Mouse (Mus musculus) midbrain, embryonic 12.5 days (tissue): ENCODE measurements at regions not wholly inside any gene's neighbourhood (a gene's known extent, or its start where the extent isn't known, plus 50 kb on each side); places are given as distances from the start of the nearest gene placed in this dataset.

ENCODE experiments used
- ATAC-seq: fragments of 200-750 bp; cut with Nextera tagmentation; 2 replicates; pipeline ENCODE4 v1.8.0; 2017; ENCODE audit warnings: low read depth, moderate TSS enrichment, moderate library complexity; ENCODE audit not compliant: low FRiP score
- H3K27ac ChIP-seq: fragments of 300-500 bp; sonication (generic); replicated peaks from 2 replicates; pipeline ENCODE4 v1.5.1; 2016; ENCODE audit warnings: mild to moderate bottlenecking
- H3K27me3 ChIP-seq: fragments of 300-500 bp; sonication (generic); 2 replicates; pipeline ENCODE4 v1.6.1; 2016; ENCODE audit warnings: mild to moderate bottlenecking
- H3K36me3 ChIP-seq: fragments of 300-500 bp; sonication (generic); 2 replicates; pipeline ENCODE4 v1.6.1; 2016
- H3K4me1 ChIP-seq: fragments of 300-500 bp; sonication (generic); 2 replicates; pipeline ENCODE4 v1.6.1; 2016
- H3K4me2 ChIP-seq: fragments of 300-500 bp; sonication (generic); replicated peaks from 2 replicates; pipeline ENCODE4 v1.6.1; 2016; ENCODE audit warnings: mild to moderate bottlenecking, moderate library complexity
- H3K4me3 ChIP-seq: fragments of 300-500 bp; sonication (generic); 2 replicates; pipeline ENCODE4 v1.5.1; 2016; ENCODE audit warnings: mild to moderate bottlenecking
- H3K9ac ChIP-seq: fragments of 300-500 bp; sonication (generic); replicated peaks from 2 replicates; pipeline ENCODE4 v1.6.1; 2016; ENCODE audit warnings: mild to moderate bottlenecking, moderate library complexity
- H3K9me3 ChIP-seq: fragments of 300-500 bp; sonication (generic); 2 replicates; pipeline ENCODE4 v1.6.1; 2016; ENCODE audit warnings: mild to moderate bottlenecking
- WGBS: fragments of 180-500 bp; shearing (Covaris S2); methylation state at CpG from one replicate; pipeline ENCODE4 v1.1.7; 2016; 5-methylcytosine and 5-hydroxymethylcytosine counted together

DNA sequence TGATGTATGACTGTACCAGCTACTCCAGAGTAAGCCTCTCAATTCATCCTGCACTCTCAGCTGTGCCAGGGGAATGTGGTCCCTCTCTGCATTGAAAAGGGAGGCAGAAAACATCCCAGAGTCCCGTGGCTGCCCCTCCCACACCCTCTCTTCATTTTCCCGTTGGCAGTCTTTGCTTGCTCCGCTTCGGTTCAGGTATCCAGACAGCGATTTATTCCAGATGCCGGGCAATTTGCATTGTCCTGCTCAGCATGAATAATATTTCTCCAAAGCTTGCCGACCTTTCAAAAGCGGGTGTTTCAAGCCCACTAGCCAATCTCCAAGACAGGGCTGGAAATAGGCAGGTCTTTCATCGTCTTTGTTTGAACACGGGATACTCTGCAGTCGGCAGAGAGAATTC is 220.5 kb upstream of the Ntm start:
- Histone ChIP-seq H3K27me3 (no peaks in the 10 kb centered on the region), H3K4me1 (peaks cover 11% of the 10 kb centered on the region), H3K9me3 (no peaks in the 10 kb centered on the region), H3K4me3 (no peak overlapping the region), H3K36me3 (no peaks in the 10 kb centered on the region), H3K27ac (no peak overlapping the region), H3K4me2 (no peak overlapping the region), H3K9ac (no peak overlapping the region)
- 75% methylated on average over 11 of the region's 11 CpGs for WGBS
- no peak for ATAC-seq

DNA sequence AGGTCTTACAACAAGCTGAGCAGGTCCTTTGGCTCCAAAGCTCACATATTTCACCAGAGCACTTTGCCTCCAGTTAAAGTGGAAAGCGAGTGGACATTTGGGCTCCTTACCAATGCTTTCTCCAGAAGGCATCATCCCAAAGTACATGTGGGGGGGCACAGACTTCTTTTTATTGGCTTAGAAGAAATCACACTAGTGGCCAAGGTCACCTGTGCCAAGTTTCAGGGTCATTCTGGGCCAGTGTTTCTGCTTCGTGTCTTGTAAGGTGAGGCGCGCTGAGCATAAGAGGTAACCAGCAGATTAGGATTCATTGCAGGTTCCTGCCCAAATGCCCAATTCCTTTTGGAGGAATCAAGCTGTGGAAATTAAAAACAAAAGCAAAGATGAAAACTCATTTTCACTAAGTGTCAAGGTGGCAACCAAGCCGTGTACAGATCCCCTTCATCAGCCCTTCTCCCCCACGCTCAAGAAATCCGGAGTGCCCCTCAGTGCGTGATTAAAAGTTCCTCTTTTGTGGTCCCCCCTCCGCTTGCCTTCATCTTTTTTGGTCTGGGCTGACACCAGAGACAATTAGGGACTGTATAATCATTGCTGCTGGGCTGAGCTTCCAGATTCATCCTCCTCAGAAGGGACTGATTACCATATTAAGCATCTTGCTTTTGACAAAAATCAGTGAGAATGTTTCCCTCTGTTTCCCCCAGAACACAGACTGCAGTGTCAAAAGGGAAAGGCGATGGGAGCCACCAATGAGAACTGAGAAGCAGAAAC is 222.2 kb upstream of the Ntm start:
- 67% methylated on average over 10 of the region's 10 CpGs for WGBS
- Histone ChIP-seq H3K4me3 (no peak overlapping the region), H3K4me2 (no peak overlapping the region), H3K36me3 (no peaks in the 10 kb centered on the region), H3K9me3 (no peaks in the 10 kb centered on the region), H3K27me3 (no peaks in the 10 kb centered on the region), H3K9ac (no peak overlapping the region), H3K4me1 (peaks cover 11% of the 10 kb centered on the region), H3K27ac (no peak overlapping the region)
- no peak for ATAC-seq

DNA sequence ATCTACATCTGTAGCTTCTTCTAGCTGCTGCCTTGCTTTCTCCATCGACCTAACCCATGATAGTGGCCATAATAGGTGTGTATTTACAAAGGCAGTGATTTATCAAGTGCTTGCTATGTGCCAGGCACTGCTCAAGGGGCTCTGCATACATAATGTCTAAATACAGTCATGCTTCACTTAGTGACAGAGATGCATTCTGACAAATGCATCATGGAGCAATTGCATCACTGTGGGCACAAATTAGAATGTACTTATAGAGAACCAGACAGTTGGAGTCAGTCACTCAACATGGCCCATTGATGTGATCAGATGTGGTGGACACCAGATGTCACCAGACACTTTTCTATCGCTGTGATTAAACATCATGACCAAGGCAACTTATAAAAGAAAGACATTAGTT is 223.3 kb upstream of the Ntm start:
- ATAC-seq, result no peak
- Histone ChIP-seq H3K27ac (no peak overlapping the region), H3K4me2 (no peak overlapping the region), H3K4me1 (peaks cover 11% of the 10 kb centered on the region), H3K27me3 (no peaks in the 10 kb centered on the region), H3K4me3 (no peak overlapping the region), H3K9ac (no peak overlapping the region), H3K9me3 (no peaks in the 10 kb centered on the region), H3K36me3 (no peaks in the 10 kb centered on the region)
- WGBS, result 90% methylated on average over 2 of the region's 2 CpGs

DNA sequence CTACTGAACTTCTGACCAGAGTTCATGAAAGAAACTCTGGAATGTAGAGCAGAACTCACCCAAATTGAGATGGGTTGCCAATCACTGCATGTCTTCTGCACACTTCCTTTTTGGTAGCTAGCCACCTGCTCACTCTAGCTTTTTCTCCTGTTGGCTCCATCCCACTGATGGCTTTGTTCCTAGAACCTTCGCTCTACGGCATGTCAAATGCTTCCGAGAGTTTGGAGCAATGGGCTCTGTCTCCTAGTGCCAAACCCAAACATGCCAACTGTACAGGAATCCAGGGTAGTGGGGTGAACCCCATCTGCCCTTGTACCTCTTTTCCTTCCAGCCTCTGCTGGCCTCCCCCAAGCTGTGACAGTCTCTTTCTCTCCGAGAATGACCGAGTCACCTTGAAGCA is 227.1 kb upstream of the Ntm start:
- Histone ChIP-seq H3K4me1 (peaks cover 6% of the 10 kb centered on the region), H3K4me3 (no peak overlapping the region), H3K27me3 (no peaks in the 10 kb centered on the region), H3K27ac (no peak overlapping the region), H3K9me3 (no peaks in the 10 kb centered on the region), H3K4me2 (no peak overlapping the region), H3K36me3 (no peaks in the 10 kb centered on the region), H3K9ac (no peak overlapping the region)
- 92% methylated on average over 5 of the region's 5 CpGs for WGBS
- no peak for ATAC-seq

DNA sequence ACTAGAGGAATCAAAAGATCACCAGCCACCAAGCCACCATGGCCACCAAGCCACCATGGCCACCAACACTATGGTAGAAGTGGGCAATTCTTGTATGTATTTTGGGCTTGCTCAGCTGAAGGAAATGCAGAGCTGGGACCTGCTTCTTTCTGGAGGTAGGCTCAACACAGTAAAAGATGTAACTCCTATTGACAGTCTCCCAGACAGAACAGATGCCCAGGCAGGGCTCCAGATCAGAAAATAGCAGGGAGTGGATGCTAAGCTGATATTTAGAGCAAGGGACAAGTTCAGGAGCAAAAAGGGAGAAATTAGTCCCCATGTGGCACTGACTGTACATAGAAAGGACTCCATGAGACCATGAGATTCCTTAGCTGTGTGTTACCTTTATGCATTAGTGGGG is 228.2 kb upstream of the Ntm start:
- ATAC-seq, result no peak
- no peaks in the 10 kb centered on the region for H3K36me3 ChIP-seq
- no peaks in the 10 kb centered on the region for H3K4me1 ChIP-seq

DNA sequence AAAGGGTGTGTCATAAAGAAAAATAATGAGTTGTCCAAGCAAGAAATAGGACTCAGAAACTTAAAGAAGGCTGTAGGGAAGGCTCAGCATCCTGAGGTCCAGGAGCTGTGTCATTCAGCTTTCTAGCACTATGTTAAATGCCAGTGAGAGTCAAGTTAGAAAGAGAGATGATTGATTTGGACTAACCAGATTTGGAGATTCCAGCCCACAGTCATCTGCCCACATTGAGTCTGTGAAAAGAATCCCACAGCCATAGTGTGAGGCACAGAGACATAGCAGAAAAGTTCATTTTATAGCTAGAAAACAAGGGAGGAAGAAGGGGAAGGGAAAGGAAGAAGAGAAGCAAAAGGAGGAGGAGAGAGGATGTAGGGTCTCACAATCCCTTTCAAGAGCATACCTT is 229.0 kb upstream of the Ntm start:
- no peak overlapping the region for H3K9ac ChIP-seq
- H3K9me3 ChIP-seq, result no peaks in the 10 kb centered on the region
- H3K4me2 ChIP-seq, result no peak overlapping the region
- no peaks in the 10 kb centered on the region for H3K27me3 ChIP-seq
- no peaks in the 10 kb centered on the region for H3K4me1 ChIP-seq
- ATAC-seq, result no peak
- no peaks in the 10 kb centered on the region for H3K36me3 ChIP-seq
- no peak overlapping the region for H3K4me3 ChIP-seq
- no peak overlapping the region for H3K27ac ChIP-seq

More for the DNA sequence above, 228.2 kb upstream of the Ntm start:
- Histone ChIP-seq H3K4me2 (no peak overlapping the region), H3K9me3 (no peaks in the 10 kb centered on the region), H3K27me3 (no peaks in the 10 kb centered on the region), H3K4me3 (no peak overlapping the region), H3K27ac (no peak overlapping the region), H3K9ac (no peak overlapping the region)

DNA sequence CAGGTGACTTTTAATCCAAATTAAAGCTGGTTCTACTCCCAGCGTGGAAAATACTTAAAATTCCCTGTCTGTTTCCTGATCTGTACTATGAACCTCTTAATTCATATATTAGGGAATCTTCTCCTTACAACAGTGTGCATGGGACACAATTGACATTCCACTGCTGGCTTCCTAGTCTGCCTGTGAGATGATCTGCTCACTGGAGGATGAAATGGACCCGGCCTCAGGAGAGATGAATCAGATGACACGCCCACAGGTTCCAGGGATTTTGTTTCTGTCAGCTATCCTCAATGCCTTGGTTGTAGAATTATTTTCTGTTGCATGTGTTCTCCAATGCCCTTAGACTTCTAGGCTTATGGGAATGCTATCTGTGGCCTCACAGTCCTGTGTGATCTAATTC is 231.9 kb upstream of the Ntm start:
- ATAC-seq, result no peak
- Histone ChIP-seq H3K4me3 (no peak overlapping the region), H3K4me2 (no peak overlapping the region), H3K4me1 (no peaks in the 10 kb centered on the region), H3K9ac (no peak overlapping the region), H3K27me3 (no peaks in the 10 kb centered on the region), H3K36me3 (no peaks in the 10 kb centered on the region), H3K9me3 (no peaks in the 10 kb centered on the region), H3K27ac (no peak overlapping the region)
- 69% methylated on average over 3 of the region's 3 CpGs for WGBS

DNA sequence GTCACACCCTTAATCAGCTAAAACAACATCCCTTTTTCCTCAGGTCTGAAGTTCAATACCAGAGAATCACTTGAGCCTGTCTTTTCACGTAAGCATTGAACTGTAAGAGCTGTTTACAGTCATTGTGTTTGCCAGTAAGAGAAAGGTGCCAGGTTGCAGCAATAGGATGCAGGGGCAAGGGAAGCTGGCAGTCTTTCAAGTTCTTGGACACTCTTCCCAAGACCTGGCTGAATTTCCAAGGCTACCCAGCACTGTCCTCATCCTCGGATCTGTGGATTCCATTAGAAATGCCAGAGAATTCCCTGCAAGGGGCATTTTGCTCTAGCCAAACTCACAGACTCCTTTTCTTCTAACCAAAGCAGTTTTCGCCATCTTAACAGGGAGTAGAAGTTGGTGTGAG is 224.5 kb upstream of the Snx19 start:
- WGBS, result 85% methylated on average over 3 of the region's 3 CpGs
- Histone ChIP-seq H3K9ac (no peak overlapping the region), H3K4me2 (no peak overlapping the region), H3K4me3 (no peak overlapping the region), H3K36me3 (no peaks in the 10 kb centered on the region), H3K9me3 (no peaks in the 10 kb centered on the region), H3K27ac (no peak overlapping the region), H3K27me3 (no peaks in the 10 kb centered on the region; the same call in 1 of the 2 replicates), H3K4me1 (no peaks in the 10 kb centered on the region)
- ATAC-seq, result no peak

DNA sequence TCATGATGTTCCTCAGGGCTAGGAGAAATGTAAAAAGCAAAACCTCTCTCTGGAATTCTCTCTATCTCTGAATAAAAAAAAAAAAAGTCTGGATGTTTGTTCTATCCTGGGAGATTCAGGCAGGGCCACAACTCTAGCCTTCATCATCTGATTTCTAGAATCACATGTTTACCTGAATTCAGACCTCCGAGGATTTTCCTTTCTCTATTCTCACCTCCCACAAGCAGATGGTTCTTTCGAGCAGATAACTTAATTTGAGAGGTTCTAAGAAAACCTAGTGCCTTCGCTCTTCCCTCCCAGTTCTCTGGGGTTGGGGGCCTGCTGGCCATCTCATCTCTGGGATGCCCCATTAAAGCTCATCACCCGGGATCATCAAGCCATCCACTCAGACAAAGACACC is 219.3 kb upstream of the Snx19 start:
- H3K9me3 ChIP-seq, result no peaks in the 10 kb centered on the region
- H3K9ac ChIP-seq, result no peak overlapping the region
- WGBS, result 85% methylated on average over 4 of the region's 4 CpGs
- H3K27ac ChIP-seq, result no peak overlapping the region
- ATAC-seq, result no peak
- no peak overlapping the region for H3K4me2 ChIP-seq
- no peaks in the 10 kb centered on the region for H3K36me3 ChIP-seq
- H3K27me3 ChIP-seq, result no peaks in the 10 kb centered on the region; the same call in 1 of the 2 replicates
- no peak overlapping the region for H3K4me3 ChIP-seq
- peaks cover 5% of the 10 kb centered on the region; the same call in 1 of the 2 replicates for H3K4me1 ChIP-seq

DNA sequence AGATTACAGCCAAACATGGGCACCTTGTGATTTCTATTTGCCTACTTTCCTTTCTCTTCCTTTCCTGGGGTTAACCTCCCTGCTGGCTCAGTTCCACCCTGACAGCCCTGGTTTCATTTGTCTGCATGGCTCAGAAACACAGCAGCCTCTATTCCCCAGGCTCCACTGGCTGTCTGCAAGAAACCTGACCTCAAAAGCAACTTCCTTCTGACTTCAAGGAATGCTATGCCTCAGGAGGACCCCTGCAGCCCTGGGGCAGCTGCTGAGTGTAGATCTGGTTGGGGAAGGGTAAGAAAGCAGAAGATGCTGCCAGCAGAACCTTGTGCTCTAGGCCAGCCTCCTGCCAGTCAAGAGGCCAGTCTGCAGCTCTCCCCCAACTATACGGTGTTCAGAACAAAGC is 217.1 kb upstream of the Snx19 start:
- no peaks in the 10 kb centered on the region for H3K27me3 ChIP-seq
- no peak overlapping the region for H3K4me2 ChIP-seq
- WGBS, result 25% methylated on average over 1 of the region's 1 CpGs
- no peak overlapping the region for H3K4me3 ChIP-seq
- peaks cover 5% of the 10 kb centered on the region; the same call in 1 of the 2 replicates for H3K4me1 ChIP-seq
- no peak for ATAC-seq
- H3K36me3 ChIP-seq, result no peaks in the 10 kb centered on the region
- no peaks in the 10 kb centered on the region for H3K9me3 ChIP-seq
- 0 out of 2 replicates have a peak overlapping the region, but pooled peaks have one; percentile 42 for H3K27ac ChIP-seq
- H3K9ac ChIP-seq, result no peak overlapping the region

DNA sequence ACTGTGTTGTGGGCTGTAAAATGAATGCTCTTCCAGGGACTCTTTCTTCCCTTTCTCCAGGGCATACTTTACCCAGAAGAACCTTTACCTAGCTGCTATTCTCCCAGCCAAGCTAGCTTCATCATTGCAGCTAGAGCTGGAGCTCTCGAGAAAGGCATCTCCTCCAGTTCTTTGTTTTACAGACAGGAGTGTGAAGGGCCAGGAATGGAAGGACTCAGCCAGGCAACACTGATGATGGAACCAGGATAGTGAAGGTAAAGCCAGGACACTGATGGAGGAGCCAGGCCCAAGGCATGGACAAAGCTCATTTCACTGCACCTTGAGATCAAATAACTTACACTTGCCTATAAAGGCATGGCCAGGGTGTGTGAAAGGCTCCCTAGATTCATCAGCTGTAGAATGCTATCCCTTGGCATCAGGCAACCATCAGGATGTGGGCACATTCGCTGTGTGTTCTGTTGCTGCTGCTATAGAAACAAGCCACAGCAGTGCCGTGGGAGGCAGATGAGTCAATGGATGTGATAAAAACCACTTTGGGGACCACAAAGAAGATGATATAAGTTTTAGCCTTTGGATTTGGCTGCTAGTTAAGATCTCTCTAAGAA is 214.3 kb upstream of the Snx19 start:
- H3K4me2 ChIP-seq, result no peak overlapping the region
- H3K4me3 ChIP-seq, result no peak overlapping the region
- no peaks in the 10 kb centered on the region for H3K27me3 ChIP-seq
- no peak overlapping the region for H3K9ac ChIP-seq
- peaks cover 5% of the 10 kb centered on the region; the same call in 1 of the 2 replicates for H3K4me1 ChIP-seq
- WGBS, result 81% methylated on average over 3 of the region's 3 CpGs
- ATAC-seq, result no peak
- no peaks in the 10 kb centered on the region for H3K9me3 ChIP-seq
- H3K27ac ChIP-seq, result no peak overlapping the region
- H3K36me3 ChIP-seq, result no peaks in the 10 kb centered on the region

DNA sequence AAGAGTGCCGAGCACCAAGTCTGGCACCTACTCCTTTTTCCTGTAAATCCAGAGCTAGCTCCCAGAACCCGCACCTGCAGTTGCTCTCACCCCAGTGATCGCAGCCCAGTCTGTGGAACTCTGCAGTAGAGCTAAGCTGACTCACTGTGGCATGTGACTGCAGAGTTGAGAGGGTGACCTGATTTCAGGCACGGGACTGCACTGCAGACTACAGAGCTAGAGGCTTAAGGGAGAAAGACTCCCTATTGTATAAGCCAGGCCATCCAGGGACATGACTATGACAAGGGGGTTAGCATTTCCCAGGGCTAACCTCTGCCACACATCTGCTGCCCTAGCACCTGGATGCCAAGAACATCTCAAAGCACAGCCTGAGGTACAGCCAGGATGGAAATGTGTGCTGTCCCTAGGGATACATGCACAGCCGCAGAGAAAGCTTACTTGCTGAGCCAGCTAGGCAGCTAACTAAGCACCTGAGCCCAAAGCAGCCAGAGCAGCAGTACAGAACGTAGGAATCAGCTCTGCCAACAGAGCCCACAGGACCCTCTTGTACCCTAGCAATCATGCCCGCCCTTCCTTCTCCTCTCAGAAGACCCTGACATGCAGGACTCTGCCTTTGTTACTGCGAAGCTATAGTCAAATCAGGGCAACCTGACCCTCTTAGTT is 192.3 kb upstream of the Snx19 start:
- Histone ChIP-seq H3K4me1 (no peaks in the 10 kb centered on the region), H3K4me3 (no peak overlapping the region), H3K9me3 (no peaks in the 10 kb centered on the region), H3K36me3 (no peaks in the 10 kb centered on the region), H3K27ac (no peak overlapping the region), H3K9ac (no peak overlapping the region), H3K4me2 (no peak overlapping the region), H3K27me3 (no peaks in the 10 kb centered on the region)
- WGBS, result 76% methylated on average over 8 of the region's 8 CpGs
- no peak for ATAC-seq
